Mouse (Mus musculus): Measurements from ENCODE around the gene Gtf3c5.

Gene Gtf3c5

DNA sequence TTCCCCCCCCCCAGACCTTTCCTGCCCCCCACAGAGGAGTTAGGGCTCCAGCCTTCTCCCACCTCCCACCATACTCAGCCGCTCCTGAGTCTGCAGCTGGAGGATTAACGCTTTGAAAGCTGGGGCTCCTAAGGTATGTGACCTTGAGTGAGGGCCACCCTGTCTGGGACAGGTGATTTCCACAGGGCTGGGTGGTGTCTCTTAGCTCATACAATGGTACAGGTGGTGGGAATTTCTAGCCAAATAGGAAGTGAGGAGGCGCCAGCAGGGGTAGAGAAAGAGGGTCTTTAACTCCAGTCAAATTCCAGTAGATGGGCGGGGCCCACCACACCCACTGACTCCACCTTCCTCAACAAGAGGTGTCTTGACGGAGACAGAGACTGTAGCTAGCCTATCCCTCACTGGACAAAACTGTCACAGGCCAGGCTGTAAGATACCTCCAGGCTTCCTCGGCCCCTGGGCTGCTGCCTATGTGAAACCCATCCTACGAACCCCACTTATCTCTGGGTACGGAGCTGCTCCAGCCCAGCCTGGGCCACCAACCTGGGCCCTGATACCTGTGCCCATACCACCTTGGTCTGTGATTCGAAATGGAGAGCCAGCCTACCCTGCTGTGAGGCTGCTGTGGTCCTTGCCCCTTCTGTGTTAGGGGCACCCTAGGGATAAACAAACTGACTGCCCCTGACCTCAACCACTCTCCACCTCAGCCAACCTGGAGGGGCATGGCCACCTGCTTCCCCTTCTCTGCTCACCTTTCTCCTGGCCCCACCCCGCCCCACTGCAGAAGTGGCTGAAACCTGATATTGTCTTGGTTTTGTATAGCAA lies 24.0 kb upstream of the Gtf3c5 start:
- no peak for DNase-seq (ENCODE audit: low spot score in 2 of 2)

DNA sequence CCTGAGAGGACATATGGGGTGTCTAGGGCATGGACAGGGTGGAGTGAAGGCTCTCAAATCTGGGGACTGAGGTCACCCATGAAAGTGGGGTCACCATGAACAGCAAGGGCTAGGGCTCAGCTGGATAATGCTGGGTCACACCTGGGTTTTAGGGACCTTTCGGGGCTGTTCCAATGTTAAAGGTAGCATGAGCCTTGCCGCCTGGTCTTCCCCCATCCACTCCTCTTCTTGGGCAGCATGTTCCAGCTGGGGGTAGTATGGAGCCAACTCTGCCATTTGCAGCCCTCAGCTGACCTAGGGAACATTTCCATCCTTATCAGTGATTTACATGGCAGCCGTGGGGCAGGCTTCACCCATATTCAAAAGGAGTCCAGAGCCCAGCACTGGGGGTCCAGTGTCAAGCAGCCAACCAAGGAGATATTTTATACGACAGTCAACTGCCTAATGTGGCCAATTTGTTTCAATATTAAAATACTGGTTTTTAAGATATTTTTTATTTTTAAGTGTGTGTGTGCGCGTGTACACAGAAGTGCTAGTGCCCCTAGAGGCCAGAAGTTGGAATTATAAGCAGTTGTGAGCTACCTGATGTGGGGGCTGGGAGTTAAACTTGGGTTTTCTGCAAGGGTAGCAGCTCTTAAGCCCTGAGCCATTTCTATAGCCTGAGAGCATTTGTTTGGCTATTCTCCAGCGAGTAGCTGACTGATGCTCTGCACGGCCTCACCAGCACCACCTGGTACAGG lies 23.2 kb upstream of the Gtf3c5 start:
- DNase-seq (ENCODE audit: low spot score in 2 of 2), result no peak

- DNase-seq (ENCODE audit: low spot score in 2 of 2), result no peak
These were observed 22.4 kb upstream of the Gtf3c5 start for GRCm38 (mm10) chr2:28605789-28606541.

- DNase-seq (ENCODE audit: low spot score in 2 of 2), result no peak
These were observed 20.0 kb upstream of the Gtf3c5 start for GRCm38 (mm10) chr2:28603542-28603941.

- peak; percentile 69 to 83 for DNase-seq (ENCODE audit: low spot score in 2 of 2)
These were observed 18.4 kb upstream of the Gtf3c5 start for GRCm38 (mm10) chr2:28601720-28602590.

- no peak for DNase-seq (ENCODE audit: low spot score in 2 of 2)
These were observed 16.0 kb upstream of the Gtf3c5 start for GRCm38 (mm10) chr2:28599569-28599900.

- no peak for DNase-seq (ENCODE audit: low spot score in 2 of 2)
These were observed 15.4 kb upstream of the Gtf3c5 start for GRCm38 (mm10) chr2:28598692-28599568.

DNA sequence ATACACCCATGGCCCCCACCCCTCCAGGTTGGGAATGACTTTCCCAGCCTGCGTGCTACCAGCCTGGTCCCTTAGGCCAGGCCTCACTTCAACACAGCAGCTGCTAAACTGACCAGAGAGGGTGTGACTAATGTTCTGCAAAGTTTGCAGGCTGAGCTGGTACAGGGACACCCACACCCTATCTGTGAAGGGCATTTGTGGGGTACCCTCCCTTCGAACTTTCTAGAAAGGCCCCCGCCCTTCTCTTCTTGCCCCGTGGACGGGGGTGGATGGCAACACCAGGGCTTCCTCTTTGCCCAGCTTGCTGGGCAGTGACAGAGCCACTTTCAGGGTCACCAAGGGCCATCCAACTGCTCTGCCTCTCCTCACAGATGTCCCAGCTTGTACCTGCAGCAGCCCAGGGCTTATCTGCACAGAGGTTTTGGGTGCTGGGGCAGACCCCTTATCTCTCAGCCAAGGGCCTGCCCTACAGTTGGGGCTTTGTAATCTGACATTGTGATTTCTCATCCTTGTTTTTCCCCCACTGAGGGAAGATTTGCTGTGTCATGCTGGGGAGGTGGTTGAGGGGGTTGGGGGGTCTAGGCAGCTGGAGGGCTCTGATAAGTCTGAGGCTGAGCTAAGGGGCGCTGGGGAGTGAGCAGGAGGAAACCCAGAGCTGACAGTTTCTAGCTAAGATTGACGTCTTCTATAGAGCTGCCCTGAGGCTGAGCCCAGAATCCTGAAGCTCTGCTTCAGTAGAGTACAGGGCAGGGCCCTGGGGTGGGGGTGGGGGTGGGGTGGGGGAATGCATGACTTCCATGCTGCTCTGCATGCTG lies 14.4 kb upstream of the Gtf3c5 start:
- peak; percentile 43 to 49 for DNase-seq (ENCODE audit: low spot score in 2 of 2)

DNA sequence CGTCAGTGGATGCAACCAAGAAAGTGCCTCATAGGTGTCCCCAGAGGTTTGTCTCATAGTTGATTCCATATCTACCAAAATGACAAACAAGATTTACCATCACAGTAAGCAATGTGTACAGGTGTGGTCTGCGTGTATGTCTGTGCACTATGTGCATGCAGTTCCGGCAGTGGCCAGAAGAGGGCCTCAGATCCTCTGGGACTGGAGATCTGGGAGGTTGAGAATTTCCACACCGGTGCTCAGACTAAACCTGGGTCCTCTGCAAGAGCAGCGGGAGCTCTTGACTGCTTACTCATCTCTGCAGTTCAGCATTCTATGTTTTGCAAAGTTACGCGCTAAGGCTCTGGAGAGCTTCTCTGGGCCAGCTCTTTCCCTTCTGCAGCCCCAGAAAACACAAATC lies 13.4 kb upstream of the Gtf3c5 start:
- DNase-seq (ENCODE audit: low spot score in 2 of 2), result no peak

GRCm38 (mm10) chr2:28596021-28596420 lies 12.5 kb upstream of the Gtf3c5 start:
- peak in 1 of 2 experiments; percentile 27 for DNase-seq (ENCODE audit: low spot score in 2 of 2)

DNA sequence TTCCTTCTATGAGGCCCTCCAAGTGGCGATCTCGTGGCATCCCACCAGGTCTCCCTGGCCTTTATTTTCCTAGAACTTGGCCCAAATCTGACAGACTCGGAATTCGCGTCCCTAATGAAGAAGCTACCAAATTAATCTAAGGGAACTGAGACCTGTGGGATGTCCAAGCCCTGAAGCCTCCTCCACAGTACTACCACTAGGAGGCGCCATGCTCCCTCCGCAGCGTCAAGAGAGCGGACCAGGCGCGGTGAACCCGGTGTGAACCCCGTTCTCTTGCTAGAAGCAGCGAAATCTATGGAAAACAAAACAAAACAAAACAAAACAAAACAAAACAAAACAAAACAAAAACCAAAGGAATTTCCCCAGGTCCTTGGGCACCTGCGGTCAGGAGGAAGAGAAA lies 9.3 kb upstream of the Gtf3c5 start:
- DNase-seq (ENCODE audit: low spot score in 2 of 2), result peak; percentile 70 to 77

DNA sequence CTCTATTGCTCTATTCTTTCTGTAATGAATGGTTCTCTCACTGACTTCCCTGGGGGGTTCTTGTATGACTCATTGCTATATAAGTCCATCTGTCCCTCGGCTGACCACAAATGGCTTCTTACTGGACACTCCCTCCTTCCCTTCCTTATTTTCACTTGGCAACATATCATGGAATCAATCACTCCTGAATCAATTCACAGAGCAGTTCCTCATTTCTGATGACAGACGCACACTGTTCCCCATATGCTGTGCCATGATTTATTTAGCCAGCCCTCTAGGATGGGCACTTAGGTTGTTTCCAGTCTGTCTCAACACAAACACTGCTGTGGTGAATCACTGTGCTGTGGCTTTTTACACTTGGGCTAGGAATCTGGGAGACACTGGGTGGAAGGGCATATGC lies 7.9 kb upstream of the Gtf3c5 start:
- no peak for DNase-seq (ENCODE audit: low spot score in 2 of 2)

DNA sequence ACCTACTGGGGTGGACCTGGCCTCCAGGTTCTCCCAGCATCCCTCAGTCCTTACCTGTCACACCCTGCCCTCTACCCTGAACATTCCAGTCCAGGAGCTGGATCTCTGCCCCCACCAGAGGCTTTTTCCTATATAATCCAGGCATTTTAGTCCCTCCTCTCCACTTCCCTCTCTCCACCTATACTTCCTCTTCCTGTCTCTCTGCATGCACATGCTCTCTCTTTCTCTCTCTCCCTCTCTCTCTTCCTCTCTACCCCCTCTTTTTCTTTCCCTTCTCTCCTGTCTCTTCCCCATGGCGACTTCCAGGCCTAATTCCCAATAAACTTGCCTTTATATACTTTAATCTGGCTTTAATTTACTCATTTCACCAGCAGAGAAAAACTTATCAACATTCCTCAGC lies 5.0 kb upstream of the Gtf3c5 start:
- no peak for DNase-seq (ENCODE audit: low spot score in 2 of 2)

GRCm38 (mm10) chr2:28585730-28586129 lies 2.2 kb upstream of the Gtf3c5 start:
- DNase-seq (ENCODE audit: low spot score in 2 of 2), result no peak

- peak; percentile 76 to 84 for DNase-seq (ENCODE audit: low spot score in 2 of 2)
These were observed 1.6 kb upstream of the Gtf3c5 start for GRCm38 (mm10) chr2:28585043-28585571.

DNA sequence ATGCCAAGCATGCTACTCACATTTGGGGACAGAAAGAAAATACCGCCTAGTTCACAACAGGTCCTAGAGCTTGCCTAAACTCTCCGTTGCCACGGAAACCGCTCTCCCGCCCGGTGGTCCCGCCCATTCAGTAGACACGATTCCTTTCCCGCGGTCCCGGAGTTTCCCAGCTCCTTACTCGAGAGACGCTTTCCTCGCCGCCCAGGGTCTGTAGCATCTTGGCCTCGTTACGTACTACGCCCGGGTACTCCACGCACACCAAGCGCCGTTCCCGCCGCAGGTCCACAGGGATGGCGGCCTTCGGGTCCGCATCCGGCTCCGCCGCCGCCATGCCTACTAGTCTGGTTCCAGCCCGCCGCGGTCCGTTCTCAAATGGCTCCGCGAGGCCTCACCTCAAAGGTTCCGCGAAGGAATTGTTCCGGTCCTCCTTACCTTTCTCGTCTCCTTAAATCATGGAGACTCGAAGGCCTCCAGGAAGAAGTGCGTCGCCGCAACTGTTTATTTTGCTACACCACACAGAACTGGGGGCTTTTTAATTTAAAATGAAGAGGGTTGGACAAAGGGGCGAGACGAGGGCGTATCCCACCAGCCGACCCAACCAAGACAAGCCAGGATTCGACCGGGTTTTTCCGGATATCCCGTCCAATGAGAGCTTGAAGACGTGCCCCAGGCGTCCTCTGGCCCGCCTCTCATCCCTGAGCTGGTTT lies 751 bp downstream of the Gtf3c5 start:
- DNase-seq (ENCODE audit: low spot score in 2 of 2), result peak; percentile 75 to 84

- no peak for DNase-seq (ENCODE audit: low spot score in 2 of 2)
These were observed 5.5 kb downstream of the Gtf3c5 start for GRCm38 (mm10) chr2:28578003-28578402.

- DNase-seq (ENCODE audit: low spot score in 2 of 2), result no peak
These were observed 6.7 kb downstream of the Gtf3c5 start for GRCm38 (mm10) chr2:28576815-28577214.

DNA sequence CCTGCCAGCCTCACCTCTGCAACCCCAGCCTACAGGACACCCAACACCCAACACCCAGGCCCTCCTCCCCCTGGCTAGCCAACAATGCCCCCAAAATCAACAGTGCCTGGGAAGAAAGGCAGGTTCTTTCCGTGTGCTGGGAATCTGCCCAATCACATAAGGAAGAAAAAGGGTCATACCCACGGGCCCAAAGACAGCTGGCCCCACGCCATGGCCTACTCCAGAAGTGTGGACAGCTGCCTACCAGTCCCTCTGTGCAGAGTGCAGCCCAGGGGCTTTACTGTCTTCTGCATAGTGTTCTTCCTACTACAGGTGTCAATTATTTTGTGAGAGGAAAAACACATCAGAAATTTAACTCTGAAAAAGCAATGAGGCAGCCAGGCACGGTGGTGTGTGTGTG lies 8.2 kb downstream of the Gtf3c5 start:
- DNase-seq (ENCODE audit: low spot score in 2 of 2), result no peak

Data from spleen, postnatal 36 days (tissue).